Mouse (Mus musculus) bone marrow macrophage, adult 2 months (primary cell): ENCODE results near the gene Slc36a4.

Source experiments
- CTCF ChIP-seq: IDR thresholded peaks from 2 replicates; pipeline ENCODE4 v1.5.1; 2012; ENCODE audit warnings: low read depth, mild to moderate bottlenecking, low read length, moderate library complexity
- POLR2A ChIP-seq: IDR thresholded peaks from 2 replicates; pipeline ENCODE4 v1.6.1; 2012; ENCODE audit warnings: mild to moderate bottlenecking, low read depth, low read length, borderline replicate concordance

- TF ChIP-seq POLR2A (no peak), CTCF (no peak)
Observed at GRCm38 (mm10) chr9:15717363-15717762, 7.8 kb downstream of the Slc36a4 start.
